Comparison of ENCODE assay signal across 8 mouse cellular contexts in the genomic region with DNA sequence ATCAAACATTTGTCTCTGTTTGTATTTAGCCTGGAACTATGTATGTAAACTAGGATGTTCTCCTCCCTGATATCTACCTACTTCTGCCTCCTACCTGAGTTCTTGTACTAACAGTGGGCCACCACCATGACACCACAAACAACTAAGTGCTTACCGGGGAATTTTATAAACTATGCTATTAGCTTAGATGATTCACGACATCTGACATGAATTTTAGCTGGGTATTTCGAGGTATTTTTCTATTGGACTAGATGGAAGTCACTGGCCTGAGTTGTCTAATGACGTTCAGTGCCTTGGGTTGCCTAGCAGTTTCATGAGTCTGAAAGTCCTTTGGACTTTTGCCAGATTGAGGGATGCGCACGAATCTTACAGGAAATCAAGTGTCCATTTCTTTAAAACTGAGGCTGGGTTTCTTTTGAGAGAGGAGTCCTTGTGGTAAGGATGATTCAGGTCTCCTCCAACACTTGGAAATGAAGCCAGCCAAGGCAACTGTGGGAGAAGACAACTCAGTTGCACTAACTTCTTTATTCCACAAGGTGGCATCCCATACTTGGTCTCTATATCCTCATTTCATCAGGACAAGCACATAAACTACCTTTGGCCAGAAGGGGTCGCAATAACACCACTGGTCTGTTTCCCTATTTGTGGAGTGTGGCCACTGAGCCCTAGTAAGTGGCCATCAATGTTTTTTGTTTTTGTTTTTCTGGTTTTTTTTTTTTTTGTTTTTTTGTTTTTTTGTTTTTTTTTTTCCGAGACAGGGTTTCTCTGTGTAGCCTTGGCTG.
DNase-seq lines count a peak whose midpoint lies in the region; ATAC-seq lines count a peak whose summit lies in the region.
"Not testable (repeated sequence)": the region's sequence is repeated elsewhere in the genome, so short reads cannot be mapped to it uniquely, and the experiment has no call there.

No protein-coding gene starts in this region.

- not testable (repeated sequence) for H3K9me3 ChIP-seq in embryonic facial prominence, embryonic 14.5 days (ENCODE audit: control insufficient read depth, low read length); limb, embryonic 10.5 days (replicated peaks); midbrain, embryonic 13.5 days

- H3K4me2 ChIP-seq in embryonic facial prominence, embryonic 14.5 days (ENCODE audit: low read depth, low read length); midbrain, embryonic 13.5 days (replicated peaks): not testable (repeated sequence)

- not testable (repeated sequence) for H3K9ac ChIP-seq in embryonic facial prominence, embryonic 14.5 days (ENCODE audit: low read depth, low read length); midbrain, embryonic 13.5 days (replicated peaks)

- not testable (repeated sequence) for H3K27me3 ChIP-seq in embryonic facial prominence, embryonic 14.5 days (replicated peaks; ENCODE audit: control insufficient read depth, insufficient read depth, low read length); limb, embryonic 10.5 days (ENCODE audit: low read depth, poor library complexity, severe bottlenecking); midbrain, embryonic 13.5 days

- DNase-seq in A20 (ENCODE audit: low read depth, low spot score), result peak; percentile 96
- DNase-seq in adrenal gland, postnatal 36 days, result peak; percentile 80 to 83
- DNase-seq in embryonic facial prominence, embryonic 14.5 days (ENCODE audit: low spot score), result peak; percentile 76
- DNase-seq in heart, adult 9 months (ENCODE audit: low spot score in 2 of 2), result peak; percentile 46 to 73
- peak; percentile 83 to 93 for DNase-seq in kidney, adult 8-10 months
- peak; percentile 63 for DNase-seq in limb, embryonic 10.5 days (ENCODE audit: low spot score)
- DNase-seq in spleen, postnatal 10 days (ENCODE audit: low spot score in 2 of 2), result peak; percentile 28 to 83

- not testable (repeated sequence) for ATAC-seq in embryonic facial prominence, embryonic 14.5 days (ENCODE audit: low read depth)
- peak; percentile 62 for ATAC-seq in midbrain, embryonic 13.5 days

- WGBS in embryonic facial prominence, embryonic 14.5 days, result 42% methylated on average over 8 of the region's 8 CpGs
- WGBS in limb, embryonic 10.5 days, result 38% methylated on average over 8 of the region's 8 CpGs
- WGBS in midbrain, embryonic 13.5 days, result 41% methylated on average over 8 of the region's 8 CpGs

- not testable (repeated sequence) for H3K27ac ChIP-seq in embryonic facial prominence, embryonic 14.5 days (replicated peaks; ENCODE audit: low read depth, low read length); limb, embryonic 10.5 days; midbrain, embryonic 13.5 days

- not testable (repeated sequence) for H3K4me3 ChIP-seq in embryonic facial prominence, embryonic 14.5 days (ENCODE audit: low read depth, low read length); limb, embryonic 10.5 days; midbrain, embryonic 13.5 days (replicated peaks)

- not testable (repeated sequence) for H3K4me1 ChIP-seq in embryonic facial prominence, embryonic 14.5 days (ENCODE audit: control insufficient read depth, insufficient read depth, low read length); limb, embryonic 10.5 days; midbrain, embryonic 13.5 days (replicated peaks)

- H3K36me3 ChIP-seq in embryonic facial prominence, embryonic 14.5 days (ENCODE audit: control insufficient read depth, insufficient read depth, low read length); limb, embryonic 10.5 days; midbrain, embryonic 13.5 days: not testable (repeated sequence)
